Mouse (Mus musculus): ENCODE measurements around the gene Hpse.

Hpse gene

GRCm38 (mm10) chr5:100643253-100643990 is 76.1 kb downstream of the Hpse start:
- DNase-seq (ENCODE audit: extremely low spot score, low read depth, low spot score), result no peak

- DNase-seq (ENCODE audit: extremely low spot score, low read depth, low spot score), result no peak
Measured at GRCm38 (mm10) chr5:100642316-100642715, 77.2 kb downstream of the Hpse start.

GRCm38 (mm10) chr5:100638483-100638882 is 81.0 kb downstream of the Hpse start:
- DNase-seq (ENCODE audit: extremely low spot score, low read depth, low spot score), result no peak

GRCm38 (mm10) chr5:100636794-100637544 is 82.5 kb downstream of the Hpse start:
- no peak for DNase-seq (ENCODE audit: extremely low spot score, low read depth, low spot score)

- no peak for DNase-seq (ENCODE audit: extremely low spot score, low read depth, low spot score)
Measured at GRCm38 (mm10) chr5:100635908-100636307, 83.6 kb downstream of the Hpse start.

GRCm38 (mm10) chr5:100634885-100635478 is 84.5 kb downstream of the Hpse start:
- DNase-seq (ENCODE audit: extremely low spot score, low read depth, low spot score), result no peak

GRCm38 (mm10) chr5:100632540-100633129 is 86.9 kb downstream of the Hpse start:
- no peak for DNase-seq (ENCODE audit: extremely low spot score, low read depth, low spot score)

Data from hindlimb bud, embryonic 11.5 days (tissue).